Mouse (Mus musculus) brain, embryonic 14.5 days (tissue): ENCODE measurements around the gene Chd4. TPM values are rescaled to one million over a fixed set of nuclear protein-coding genes. Genes with fewer than 3 reads are reported as not detected.

Source experiments
- DNase-seq: peaks from one replicate; pipeline ENCODE4 v3.0.0-alpha.2; 2011; ENCODE audit warnings: low read depth
- CTCF ChIP-seq: fragments of 200-500 bp; IDR thresholded peaks from 2 replicates; pipeline ENCODE4 v1.5.1; 2012; ENCODE audit warnings: inconsistent platforms, mild to moderate bottlenecking, moderate library complexity, borderline replicate concordance; ENCODE audit not compliant: insufficient read depth, insufficient read length; ENCODE audit errors: extremely low read depth
- POLR2A ChIP-seq: fragments of 200-500 bp; IDR thresholded peaks from 2 replicates; pipeline ENCODE4 v1.6.1; 2012; ENCODE audit warnings: mild to moderate bottlenecking, inconsistent platforms, borderline replicate concordance; ENCODE audit not compliant: poor library complexity, insufficient read depth, insufficient read length, severe bottlenecking; ENCODE audit errors: extremely low read depth
- polyA plus RNA-seq: library from polyadenylated mRNA; depleted of rRNA; stranded (reverse); fragments of >200 nt; gene quantifications from 2 replicates; pipeline ENCODE4 v1.2.3, GENCODE M21; 2012; rRNA removed

Chd4 gene
- polyA plus RNA-seq, 1 experiment, result 142 TPM

- TF ChIP-seq CTCF, result no peak
- TF ChIP-seq POLR2A, result peak; percentile 92; the same call in 1 of the 2 replicates
Observed at GRCm38 (mm10) chr6:125165328-125165891, 69.6 kb downstream of the Chd4 start.

GRCm38 (mm10) chr6:125166051-125166751, 70.4 kb downstream of the Chd4 start, which contains the start of gene Gapdh:
Gene Gapdh, minus strand, starts transcription at chr6:125166467.
- TF ChIP-seq CTCF (no peak), POLR2A (no peak)
- DNase-seq, result peak; percentile 74

More at GRCm38 (mm10) chr6:125165328-125165891, 69.6 kb downstream of the Chd4 start:
- peak; percentile 99 for DNase-seq

- DNase-seq, result peak; percentile 75
- TF ChIP-seq POLR2A (no peak), CTCF (no peak)
Observed at GRCm38 (mm10) chr6:125166861-125167650, 71.3 kb downstream of the Chd4 start.

- DNase-seq, result no peak
- no peak for TF ChIP-seq CTCF
Observed at GRCm38 (mm10) chr6:125168086-125168485, 72.3 kb downstream of the Chd4 start.

- no peak for DNase-seq
- no peak for TF ChIP-seq CTCF
- TF ChIP-seq POLR2A, result no peak
Observed at GRCm38 (mm10) chr6:125170194-125170593, 74.4 kb downstream of the Chd4 start.

- TF ChIP-seq CTCF (no peak), POLR2A (no peak)
- DNase-seq, result no peak
Observed at GRCm38 (mm10) chr6:125172474-125172873, 76.7 kb downstream of the Chd4 start.

GRCm38 (mm10) chr6:125173256-125173655, 77.5 kb downstream of the Chd4 start:
- DNase-seq, result no peak
- TF ChIP-seq CTCF, result no peak
- TF ChIP-seq POLR2A, result no peak

GRCm38 (mm10) chr6:125175469-125175868, 79.7 kb downstream of the Chd4 start:
- no peak for TF ChIP-seq CTCF
- TF ChIP-seq POLR2A, result no peak
- no peak for DNase-seq

- no peak for TF ChIP-seq CTCF
Observed at GRCm38 (mm10) chr6:125179601-125180000, 83.8 kb downstream of the Chd4 start.

More at GRCm38 (mm10) chr6:125179601-125180000, 83.8 kb downstream of the Chd4 start:
- no peak for DNase-seq

Other genes with a start within 250 kb of the Chd4 start
- gene P3h3, start 238.2 kb upstream of the Chd4 start, polyA plus RNA-seq, result 123 and 173 TPM in 2 replicates
- gene Gpr162, start 232.0 kb upstream of the Chd4 start, polyA plus RNA-seq, result 107 and 117 TPM in 2 replicates
- 0.09 and 0.14 TPM in 2 replicates for gene Cd4, start 207.8 kb upstream of the Chd4 start, polyA plus RNA-seq
- gene Lag3, start 184.3 kb upstream of the Chd4 start, polyA plus RNA-seq, result 3.8 and 4.5 TPM in 2 replicates
- gene Ptms, start 175.9 kb upstream of the Chd4 start, polyA plus RNA-seq, result 2,630 and 3,258 TPM in 2 replicates
- gene Mlf2, start 164.6 kb upstream of the Chd4 start, polyA plus RNA-seq, result 551 and 626 TPM in 2 replicates
- 130 and 170 TPM in 2 replicates for gene Cops7a, start 130.4 kb upstream of the Chd4 start, polyA plus RNA-seq
- gene Pianp, start 99.3 kb upstream of the Chd4 start, polyA plus RNA-seq, result 49.8 and 68.1 TPM in 2 replicates
- 107 and 118 TPM in 2 replicates for gene Zfp384, start 86.8 kb upstream of the Chd4 start, polyA plus RNA-seq
- 127 and 169 TPM in 2 replicates for gene Ing4, start 56.2 kb upstream of the Chd4 start, polyA plus RNA-seq
- gene Acrbp, start 46.3 kb upstream of the Chd4 start, polyA plus RNA-seq, result 29.5 and 32.6 TPM in 2 replicates
- gene Lpar5, start 28.1 kb upstream of the Chd4 start, polyA plus RNA-seq, result 1.0 and 1.2 TPM in 2 replicates
- 32.6 and 34.6 TPM in 2 replicates for gene Nop2, start 35.9 kb downstream of the Chd4 start, polyA plus RNA-seq
- gene Iffo1, start 49.3 kb downstream of the Chd4 start, polyA plus RNA-seq, result 29.9 TPM in 2 replicates
- 2,343 and 3,527 TPM in 2 replicates for gene Gapdh, start 70.5 kb downstream of the Chd4 start, polyA plus RNA-seq
- 169 and 213 TPM in 2 replicates for gene Ncapd2, start 95.7 kb downstream of the Chd4 start, polyA plus RNA-seq
- gene Mrpl51, start 95.8 kb downstream of the Chd4 start, polyA plus RNA-seq, result 48.9 and 54.4 TPM in 2 replicates
- gene Vamp1, start 119.6 kb downstream of the Chd4 start, polyA plus RNA-seq, result 19.9 and 22.3 TPM in 2 replicates
- gene Tapbpl, start 135.9 kb downstream of the Chd4 start, polyA plus RNA-seq, result 2.7 and 3.1 TPM in 2 replicates
- gene Cd27, start 141.0 kb downstream of the Chd4 start, polyA plus RNA-seq, result 0.15 and 0.24 TPM in 2 replicates
- not detected in 2 replicates for gene Tuba3a, start 190.1 kb downstream of the Chd4 start, polyA plus RNA-seq
- gene Ltbr, start 217.9 kb downstream of the Chd4 start, polyA plus RNA-seq, result 14.2 and 20.7 TPM in 2 replicates
- 0.54 and 0.62 TPM in 2 replicates for gene Scnn1a, start 224.7 kb downstream of the Chd4 start, polyA plus RNA-seq